Mouse (Mus musculus) forebrain, embryonic 12.5 days (tissue): ENCODE results near the gene Gtf2ird2. TPM values are rescaled to one million over a fixed set of nuclear protein-coding genes. Genes with fewer than 3 reads are reported as not detected.

Source experiments
- ATAC-seq: fragments of 200-750 bp; cut with Nextera tagmentation; 2 replicates; pipeline ENCODE4 v1.8.0; 2017; ENCODE audit warnings: moderate TSS enrichment; ENCODE audit not compliant: low FRiP score
- H3K27ac ChIP-seq: fragments of 300-500 bp; sonication (generic); 2 replicates; pipeline ENCODE4 v1.5.1; 2016; ENCODE audit warnings: mild to moderate bottlenecking
- H3K27me3 ChIP-seq: fragments of 300-500 bp; sonication (generic); 2 replicates; pipeline ENCODE4 v1.6.1; 2016; ENCODE audit warnings: mild to moderate bottlenecking
- H3K36me3 ChIP-seq: fragments of 300-500 bp; sonication (generic); replicated peaks from 2 replicates; pipeline ENCODE4 v1.6.1; 2016; ENCODE audit warnings: mild to moderate bottlenecking
- H3K4me1 ChIP-seq: fragments of 300-500 bp; sonication (generic); 2 replicates; pipeline ENCODE4 v1.6.1; 2016
- H3K4me2 ChIP-seq: fragments of 300-500 bp; sonication (generic); 2 replicates; pipeline ENCODE4 v1.6.1; 2016; ENCODE audit warnings: mild to moderate bottlenecking, moderate library complexity
- H3K4me3 ChIP-seq: fragments of 300-500 bp; sonication (generic); replicated peaks from 2 replicates; pipeline ENCODE4 v1.5.1; 2016; ENCODE audit warnings: mild to moderate bottlenecking
- H3K9ac ChIP-seq: fragments of 300-500 bp; sonication (generic); 2 replicates; pipeline ENCODE4 v1.6.1; 2016; ENCODE audit warnings: mild to moderate bottlenecking
- H3K9me3 ChIP-seq: fragments of 300-500 bp; sonication (generic); 2 replicates; pipeline ENCODE4 v1.6.1; 2016
- WGBS: fragments of 180-500 bp; shearing (Covaris S2); methylation state at CpG from one replicate; pipeline ENCODE4 v1.1.7; 2016; 5-methylcytosine and 5-hydroxymethylcytosine counted together
- polyA plus RNA-seq: library from polyadenylated mRNA; unstranded; fragments of >200 nt; fragmentation: Nextera tagmentation; extraction: Ambion mirVana; gene quantifications from 2 replicates; pipeline ENCODE4 v1.2.1, GENCODE M21; 2016

The Gtf2ird2 gene
- polyA plus RNA-seq, 1 experiment from 2014 or later: 11.6 TPM

DNA sequence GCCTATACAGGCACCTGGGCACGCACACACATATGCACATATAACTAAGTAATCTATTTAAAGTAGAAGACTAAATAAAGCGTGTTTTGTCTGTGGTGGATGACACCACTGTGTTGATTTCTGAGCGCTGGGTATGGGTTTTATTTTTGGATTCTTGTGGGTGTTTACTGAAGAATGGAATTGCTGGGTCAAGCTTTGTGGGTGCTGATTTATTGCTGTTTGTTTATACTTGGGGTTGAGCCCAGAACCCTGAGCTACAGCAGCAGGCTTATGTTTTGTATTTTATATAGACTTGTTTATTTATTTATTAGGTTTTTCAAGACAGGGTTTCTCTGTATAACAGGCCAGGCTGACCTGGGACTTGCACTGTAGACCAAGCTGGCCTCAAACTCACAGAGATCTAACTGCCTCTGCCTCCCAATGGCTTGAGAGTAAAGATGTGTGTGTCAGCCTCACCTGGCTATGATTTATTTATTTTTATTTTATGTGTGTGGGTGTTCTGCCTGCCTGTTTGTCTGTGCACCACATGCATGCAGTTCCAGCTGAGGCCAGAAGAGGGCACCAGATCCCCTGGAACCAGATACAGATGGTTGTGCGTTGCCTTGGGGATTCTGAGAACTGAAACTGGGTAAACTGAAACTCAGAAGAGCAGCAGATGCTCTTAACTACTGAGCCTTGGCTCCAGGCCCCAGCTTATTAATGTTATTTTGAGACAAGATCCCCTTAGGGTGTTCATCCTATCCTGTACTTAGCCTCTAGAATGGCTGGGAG is 3.3 kb downstream of the Gtf2ird2 start:
- Histone ChIP-seq H3K9me3 (no peaks in the 10 kb centered on the region), H3K27me3 (no peaks in the 10 kb centered on the region), H3K4me1 (peaks cover 15% of the 10 kb centered on the region), H3K4me2 (no peak overlapping the region), H3K36me3 (no peaks in the 10 kb centered on the region), H3K9ac (no peak overlapping the region), H3K4me3 (no peak overlapping the region), H3K27ac (no peak overlapping the region)
- no peak for ATAC-seq
- 77% methylated on average over 4 of the region's 4 CpGs for WGBS

DNA sequence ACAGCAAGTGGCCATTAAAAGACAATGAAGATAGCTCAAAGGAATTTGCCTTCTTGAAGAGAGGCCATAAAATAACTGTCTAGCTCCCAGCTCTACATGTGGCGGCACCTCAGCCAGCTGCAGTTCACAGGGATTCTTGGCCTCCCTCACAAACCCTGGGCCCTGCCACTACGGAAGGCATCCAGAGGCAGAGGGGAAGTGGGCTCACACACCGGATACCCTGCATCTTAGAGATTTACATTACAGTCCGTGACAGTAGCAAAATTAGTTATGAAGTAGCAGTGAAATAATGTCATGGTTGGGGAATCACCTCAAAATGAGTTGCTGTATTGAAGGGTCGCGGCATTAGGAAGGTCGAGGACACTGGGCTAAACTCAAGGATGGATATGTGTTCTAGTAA is 4.8 kb downstream of the Gtf2ird2 start:
- Histone ChIP-seq H3K27me3 (no peaks in the 10 kb centered on the region), H3K4me3 (no peak overlapping the region), H3K27ac (no peak overlapping the region), H3K9me3 (no peaks in the 10 kb centered on the region), H3K36me3 (peaks cover 4% of the 10 kb centered on the region), H3K9ac (no peak overlapping the region), H3K4me2 (no peak overlapping the region), H3K4me1 (peaks cover 1% of the 10 kb centered on the region)
- 90% methylated on average over 7 of the region's 7 CpGs for WGBS
- no peak for ATAC-seq

DNA sequence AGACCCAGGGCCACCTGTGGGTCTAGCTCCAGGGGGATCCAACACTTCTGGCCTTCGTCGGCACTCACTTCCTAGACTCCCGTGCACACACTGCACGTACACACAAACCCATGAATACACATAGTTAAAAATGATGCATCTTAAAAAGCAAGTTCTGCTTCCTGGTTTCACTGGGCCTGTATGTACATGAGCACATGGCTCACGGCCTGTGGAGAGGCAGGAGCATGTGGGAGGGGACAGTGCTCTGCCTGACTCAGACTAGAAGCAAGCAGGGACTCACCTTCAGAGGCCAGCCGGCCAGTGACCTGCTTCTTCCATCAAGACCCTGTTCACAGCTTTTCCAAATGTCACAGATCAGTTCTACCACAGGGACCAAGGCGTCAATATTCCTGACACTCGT is 9.8 kb downstream of the Gtf2ird2 start:
- H3K36me3 ChIP-seq: peaks cover 36% of the 10 kb centered on the region
- 88% methylated on average over 8 of the region's 8 CpGs for WGBS
- no peak overlapping the region for H3K4me3 ChIP-seq
- H3K9ac ChIP-seq: no peak overlapping the region
- H3K4me2 ChIP-seq: no peak overlapping the region
- H3K27ac ChIP-seq: no peak overlapping the region
- no peaks in the 10 kb centered on the region for H3K4me1 ChIP-seq
- no peak for ATAC-seq
- H3K27me3 ChIP-seq: no peaks in the 10 kb centered on the region
- no peaks in the 10 kb centered on the region for H3K9me3 ChIP-seq

DNA sequence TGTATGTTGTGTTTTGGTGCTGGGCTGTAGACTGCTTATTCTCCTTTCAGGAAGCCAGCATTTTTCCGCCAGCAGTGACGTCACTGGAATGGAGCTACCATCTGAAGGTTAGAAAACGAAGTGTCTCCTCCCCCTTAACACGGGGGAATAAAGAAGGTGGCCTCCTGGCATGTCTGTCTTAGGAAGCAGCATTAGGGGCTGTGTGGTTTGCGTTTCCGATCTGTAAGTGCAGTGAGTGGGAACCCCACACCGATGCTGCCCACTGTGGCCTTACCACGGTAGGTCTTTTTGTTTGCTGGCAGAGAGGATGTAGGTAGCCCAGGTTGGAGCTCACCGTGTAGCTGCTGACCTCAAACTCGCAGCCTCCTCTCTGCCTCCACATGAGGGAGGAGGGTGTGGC is 22.9 kb downstream of the Gtf2ird2 start:
- no peak overlapping the region for H3K4me2 ChIP-seq
- whole genome bisulfite sequencing: 86% methylated on average over 10 of the region's 10 CpGs
- H3K4me3 ChIP-seq: no peak overlapping the region
- no peak for ATAC-seq
- H3K9me3 ChIP-seq: 0 out of 2 replicates have a peak, but pooled peaks cover 3% of the 10 kb centered on the region
- H3K4me1 ChIP-seq: no peaks in the 10 kb centered on the region
- peaks cover 23% of the 10 kb centered on the region for H3K36me3 ChIP-seq
- H3K27me3 ChIP-seq: no peaks in the 10 kb centered on the region
- no peak overlapping the region for H3K27ac ChIP-seq
- H3K9ac ChIP-seq: no peak overlapping the region

DNA sequence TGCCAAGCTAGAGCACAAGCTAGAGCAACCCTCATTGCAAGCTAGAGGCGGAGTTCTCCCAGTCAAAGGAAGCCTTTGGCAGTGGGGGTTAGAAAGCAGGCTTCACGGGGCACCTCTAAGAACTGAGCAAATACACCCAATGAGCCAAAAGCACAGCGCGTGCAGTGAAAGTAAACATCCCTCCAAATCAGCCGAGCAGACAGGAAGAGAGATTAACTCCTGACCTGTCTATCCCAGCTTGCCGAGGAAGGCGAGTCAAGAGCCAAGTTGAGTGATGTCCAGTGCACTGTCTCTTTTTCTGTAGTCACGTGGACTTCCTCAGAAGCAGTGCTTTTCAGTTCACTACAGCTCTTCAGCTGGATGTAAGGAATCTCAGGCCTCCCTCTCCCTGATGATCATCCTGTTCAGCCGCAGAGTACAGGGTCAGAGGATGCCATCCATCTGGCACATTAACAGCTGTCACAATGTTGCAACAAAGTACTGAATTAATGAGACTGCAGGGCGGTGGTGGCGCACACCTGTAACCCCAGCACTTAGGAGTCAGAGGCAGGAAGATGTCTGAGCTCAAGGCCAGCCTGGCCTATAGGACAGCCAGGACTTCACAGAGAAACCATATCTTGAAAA is 26.2 kb downstream of the Gtf2ird2 start:
- no peak for ATAC-seq
- H3K9me3 ChIP-seq: 0 out of 2 replicates have a peak, but pooled peaks cover 3% of the 10 kb centered on the region
- H3K4me3 ChIP-seq: no peak overlapping the region
- H3K27ac ChIP-seq: no peak overlapping the region
- no peaks in the 10 kb centered on the region for H3K27me3 ChIP-seq
- H3K9ac ChIP-seq: no peak overlapping the region
- H3K36me3 ChIP-seq: peaks cover 6% of the 10 kb centered on the region; the same call in 1 of the 2 replicates
- no peaks in the 10 kb centered on the region for H3K4me1 ChIP-seq
- WGBS: 77% methylated on average over 11 of the region's 11 CpGs
- no peak overlapping the region for H3K4me2 ChIP-seq

DNA sequence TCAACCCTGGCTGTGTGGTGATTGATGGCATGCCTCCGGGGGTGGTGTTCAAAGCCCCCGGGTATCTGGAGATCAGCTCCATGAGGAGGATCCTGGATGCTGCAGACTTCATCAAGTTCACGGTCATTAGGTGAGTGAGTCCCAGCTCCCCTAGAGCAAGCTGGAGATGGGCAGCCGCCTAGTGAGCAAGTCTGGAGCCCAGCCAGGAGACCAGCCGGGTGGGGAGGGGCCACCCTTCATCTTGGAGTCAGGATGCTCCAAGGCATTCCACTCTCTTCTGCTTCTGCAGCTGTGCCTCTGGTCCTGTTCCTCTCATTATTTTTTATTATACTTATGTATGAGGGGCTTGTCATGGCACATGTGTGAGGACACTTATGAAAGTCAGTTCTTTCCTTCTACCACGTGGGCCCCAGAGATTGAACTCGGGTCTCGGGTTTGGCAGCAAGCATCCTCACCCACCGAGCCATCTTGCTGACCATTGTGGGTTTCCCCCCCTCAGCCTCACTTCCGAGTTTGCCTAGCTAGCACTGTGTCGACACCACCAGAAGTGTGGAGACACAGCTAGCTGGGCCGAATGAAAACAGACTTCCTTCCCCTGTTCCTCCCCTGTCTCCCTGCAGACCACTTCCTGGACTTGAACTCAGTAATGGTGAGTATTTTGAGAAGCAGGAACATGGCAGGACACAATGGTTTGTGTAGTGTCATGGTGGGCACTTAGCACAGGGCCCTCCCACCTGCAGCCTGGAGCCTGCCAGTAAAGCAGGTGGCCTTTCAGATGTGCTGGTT is 30.4 kb downstream of the Gtf2ird2 start:
- 84% methylated on average over 12 of the region's 12 CpGs for WGBS
- Histone ChIP-seq H3K4me3 (no peak overlapping the region), H3K9ac (no peak overlapping the region), H3K4me2 (no peak overlapping the region), H3K27me3 (no peaks in the 10 kb centered on the region), H3K36me3 (peaks cover 21% of the 10 kb centered on the region), H3K27ac (no peak overlapping the region), H3K4me1 (no peaks in the 10 kb centered on the region), H3K9me3 (no peaks in the 10 kb centered on the region)
- ATAC-seq: no peak

DNA sequence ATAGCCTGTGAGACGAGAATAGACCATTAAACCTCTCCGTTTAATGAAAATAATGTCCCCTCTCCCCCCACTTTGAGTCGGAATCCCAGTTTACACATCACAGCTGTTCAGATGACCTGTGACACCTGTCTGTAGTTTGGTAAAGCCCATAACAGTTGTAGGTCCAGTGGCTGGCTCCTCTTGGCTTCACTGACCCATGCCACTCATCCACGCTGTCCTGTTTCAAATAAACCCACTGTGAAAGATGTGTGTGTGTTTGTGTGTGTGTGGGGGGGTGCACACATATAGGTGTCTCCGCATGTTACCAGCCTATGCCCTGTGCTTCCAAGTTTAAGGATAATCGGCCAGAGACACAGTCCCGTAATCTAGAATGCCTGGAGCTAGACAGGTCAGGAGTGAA is 34.1 kb downstream of the Gtf2ird2 start:
- 94% methylated on average over 7 of the region's 7 CpGs for WGBS
- no peak for ATAC-seq

DNA sequence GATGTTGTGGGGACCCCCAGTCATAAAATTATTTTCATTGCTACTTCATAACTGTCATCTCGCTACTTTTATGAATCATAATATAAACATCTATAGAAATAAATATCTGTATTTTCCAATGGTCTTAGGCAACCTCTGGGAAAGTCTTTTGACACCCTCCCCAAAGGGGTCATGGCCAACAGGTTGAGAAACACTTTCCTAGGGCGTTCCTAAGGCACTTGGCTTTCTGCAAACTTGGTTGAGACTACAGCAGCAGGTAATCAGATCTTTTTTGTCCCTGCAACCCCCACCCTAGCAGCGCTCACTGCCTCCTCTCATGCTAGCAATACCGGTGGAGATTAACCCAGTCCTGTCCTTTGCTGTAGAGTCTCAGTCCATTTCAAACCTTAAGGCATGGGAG is 37.5 kb downstream of the Gtf2ird2 start:
- no peak overlapping the region for H3K27ac ChIP-seq
- H3K9ac ChIP-seq: no peak overlapping the region

More for the DNA sequence above, 34.1 kb downstream of the Gtf2ird2 start:
- H3K4me3 ChIP-seq: no peak overlapping the region
- H3K4me2 ChIP-seq: no peak overlapping the region
- H3K27me3 ChIP-seq: peaks cover 21% of the 10 kb centered on the region
- no peak overlapping the region for H3K27ac ChIP-seq
- peaks cover 11% of the 10 kb centered on the region for H3K4me1 ChIP-seq
- no peak overlapping the region for H3K9ac ChIP-seq
- peaks cover 20% of the 10 kb centered on the region for H3K36me3 ChIP-seq
- no peaks in the 10 kb centered on the region for H3K9me3 ChIP-seq

DNA sequence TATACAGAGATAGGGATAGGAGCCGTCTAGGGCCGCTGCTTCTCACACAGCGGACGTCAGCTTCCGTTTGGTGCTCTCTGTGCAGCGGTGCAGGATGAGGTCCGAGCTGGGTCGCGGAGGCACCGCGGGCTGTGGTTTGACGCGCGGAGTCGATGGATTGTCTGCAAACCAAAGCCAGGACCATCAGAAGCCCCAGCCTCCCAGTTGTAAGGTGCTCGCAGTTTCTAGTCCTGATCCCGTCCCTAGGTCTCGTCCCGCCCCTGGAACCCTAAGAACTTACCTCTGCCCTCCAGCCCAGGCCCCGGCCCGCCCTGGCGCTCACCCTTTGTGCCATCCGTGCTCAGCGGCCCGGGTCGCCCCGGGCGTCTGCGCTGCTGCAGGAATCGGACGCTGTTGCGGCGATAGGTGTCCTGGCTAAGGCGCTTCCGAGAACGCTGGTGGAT is 37.9 kb downstream of the Gtf2ird2 start:
- H3K27ac ChIP-seq: no peak overlapping the region
- no peak for ATAC-seq

More for the DNA sequence above, 37.5 kb downstream of the Gtf2ird2 start:
- Histone ChIP-seq H3K4me1 (peaks cover 11% of the 10 kb centered on the region), H3K27me3 (peaks cover 25% of the 10 kb centered on the region), H3K36me3 (peaks cover 15% of the 10 kb centered on the region), H3K9me3 (no peaks in the 10 kb centered on the region), H3K4me2 (peak overlapping the region; percentile 62), H3K4me3 (peak overlapping the region; percentile 32; the same call in 1 of the 2 replicates)
- 44% methylated on average over 4 of the region's 4 CpGs for WGBS
- ATAC-seq: no peak

DNA sequence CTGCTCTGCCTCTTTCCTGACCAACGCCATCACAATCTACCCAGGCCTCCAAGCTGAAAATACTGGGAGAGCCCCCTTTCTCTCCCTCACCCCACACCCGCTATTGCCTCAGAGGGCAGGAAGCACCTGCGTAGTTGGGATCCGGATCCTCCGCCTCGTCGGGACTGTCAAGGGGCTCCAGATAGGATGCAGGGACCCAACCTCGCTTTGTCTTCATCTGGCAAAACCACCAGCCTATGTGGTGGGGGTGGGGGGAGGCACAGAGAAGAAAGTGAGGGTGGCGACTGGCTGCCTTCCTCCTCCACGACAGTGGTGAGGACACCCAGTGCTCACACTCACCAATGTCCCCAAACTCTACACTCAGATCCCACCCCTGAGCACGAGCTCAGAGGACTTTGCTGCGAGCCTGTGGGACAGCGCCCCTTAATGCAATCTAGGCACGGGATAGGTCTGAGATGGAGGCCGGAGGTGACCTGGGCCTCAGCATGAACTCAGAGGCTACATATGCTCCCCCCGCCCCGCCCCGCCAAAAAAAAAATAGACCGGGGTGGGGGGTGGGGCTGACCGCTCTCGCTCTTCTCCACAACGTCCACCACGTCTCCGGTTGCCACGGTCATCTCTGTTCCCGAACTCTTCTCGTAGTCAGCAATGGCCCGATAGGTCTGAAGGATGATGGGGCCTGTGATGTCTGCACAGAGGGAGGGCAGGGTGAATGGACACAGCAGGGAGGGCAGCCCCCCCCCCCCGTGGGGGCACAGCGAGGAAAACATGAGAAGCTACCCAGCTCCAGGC is 41.5 kb downstream of the Gtf2ird2 start:
- Histone ChIP-seq H3K27me3 (peaks cover 25% of the 10 kb centered on the region), H3K9ac (no peak overlapping the region), H3K27ac (no peak overlapping the region), H3K4me1 (peaks cover 11% of the 10 kb centered on the region), H3K36me3 (no peaks in the 10 kb centered on the region), H3K4me2 (no peak overlapping the region), H3K9me3 (no peaks in the 10 kb centered on the region), H3K4me3 (no peak overlapping the region)
- ATAC-seq: no peak
- 86% methylated on average over 30 of the region's 30 CpGs for WGBS

More for the DNA sequence above, 37.9 kb downstream of the Gtf2ird2 start:
- Histone ChIP-seq H3K9ac (peak overlapping the region; percentile 59), H3K4me3 (peak overlapping the region; percentile 32), H3K9me3 (no peaks in the 10 kb centered on the region), H3K4me2 (peak overlapping the region; percentile 62), H3K36me3 (peaks cover 11% of the 10 kb centered on the region), H3K4me1 (peaks cover 11% of the 10 kb centered on the region), H3K27me3 (peaks cover 25% of the 10 kb centered on the region)
- WGBS: 2% methylated on average over 36 of the region's 36 CpGs

DNA sequence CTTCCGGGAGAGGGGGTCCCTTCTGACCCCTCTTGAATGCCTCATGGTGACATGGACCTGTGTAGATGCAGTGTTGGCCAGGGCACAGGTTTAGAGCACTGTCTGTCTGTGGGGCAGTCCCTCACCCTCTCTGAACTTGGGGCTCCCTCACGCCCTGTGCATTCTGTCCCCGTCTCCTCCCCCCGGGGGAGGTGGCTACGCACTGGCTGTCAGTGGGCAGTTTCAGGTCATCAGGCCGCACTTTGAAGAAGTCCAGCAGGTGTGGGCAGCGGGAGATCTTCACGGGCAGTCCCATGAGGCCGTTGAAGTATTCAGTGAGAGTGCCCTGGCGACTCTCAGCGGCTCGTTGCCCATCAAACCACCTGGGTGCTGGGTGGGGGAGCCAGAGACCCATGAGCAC is 43.1 kb downstream of the Gtf2ird2 start:
- Histone ChIP-seq H3K9ac (no peak overlapping the region), H3K36me3 (no peaks in the 10 kb centered on the region), H3K27me3 (peaks cover 13% of the 10 kb centered on the region), H3K9me3 (no peaks in the 10 kb centered on the region), H3K4me2 (no peak overlapping the region), H3K27ac (no peak overlapping the region), H3K4me3 (no peak overlapping the region), H3K4me1 (peaks cover 5% of the 10 kb centered on the region)
- WGBS: 75% methylated on average over 12 of the region's 12 CpGs
- ATAC-seq: 0 out of 2 replicates have a peak, but pooled peaks have one; percentile 25
